Mouse (Mus musculus): Measurements from ENCODE around the gene Gm17535. TPM values are rescaled to one million over a fixed set of nuclear protein-coding genes. Genes with fewer than 3 reads are reported as not detected.
"Not testable (repeated sequence)": the region's sequence is repeated elsewhere in the genome, so short reads cannot be mapped to it uniquely, and the experiment has no call there.

Gene Gm17535
- total RNA-seq (2021): not detected
- long read RNA-seq: 0 reads

- not testable (repeated sequence) for DNase-seq (ENCODE audit: low spot score in 2 of 2)
Measured at GRCm38 (mm10) chr9:3034299-3034698, at the start of gene Gm17535. Gene Gm17535, plus strand, starts transcription at chr9:3034599.

- peak; percentile 14 to 23 for DNase-seq (ENCODE audit: low spot score in 2 of 2)
Measured at GRCm38 (mm10) chr9:3000445-3000972, 33.9 kb upstream of the Gm17535 start, which contains the start of gene Gm10722. Gene Gm10722, plus strand, starts transcription at chr9:3000922.

- peak; percentile 8 to 14 for DNase-seq (ENCODE audit: low spot score in 2 of 2)
Measured at GRCm38 (mm10) chr9:3001006-3001405, 33.4 kb upstream of the Gm17535 start.

GRCm38 (mm10) chr9:3001948-3002659, 32.3 kb upstream of the Gm17535 start:
- peak; percentile 98 for DNase-seq (ENCODE audit: low spot score in 2 of 2)

- DNase-seq (ENCODE audit: low spot score in 2 of 2): not testable (repeated sequence)
Measured at GRCm38 (mm10) chr9:3002794-3003396, 31.5 kb upstream of the Gm17535 start, which contains the start of gene Gm11168. Gene Gm11168, plus strand, starts transcription at chr9:3003346.

- not testable (repeated sequence) for DNase-seq (ENCODE audit: low spot score in 2 of 2)
Measured at GRCm38 (mm10) chr9:3006179-3006578, 28.2 kb upstream of the Gm17535 start.

- peak; percentile 94 to 96 for DNase-seq (ENCODE audit: low spot score in 2 of 2)
Measured at GRCm38 (mm10) chr9:3006636-3007035, 27.8 kb upstream of the Gm17535 start.

- not testable (repeated sequence) for DNase-seq (ENCODE audit: low spot score in 2 of 2)
Measured at GRCm38 (mm10) chr9:3007272-3007671, 27.1 kb upstream of the Gm17535 start.

GRCm38 (mm10) chr9:3009331-3009730, 25.1 kb upstream of the Gm17535 start:
- not testable (repeated sequence) for DNase-seq (ENCODE audit: low spot score in 2 of 2)

- DNase-seq (ENCODE audit: low spot score in 2 of 2): not testable (repeated sequence)
Measured at GRCm38 (mm10) chr9:3012054-3012621, 22.3 kb upstream of the Gm17535 start.

GRCm38 (mm10) chr9:3012733-3013279, 21.6 kb upstream of the Gm17535 start, which contains the start of gene Gm10721:
Gene Gm10721, plus strand, starts transcription at chr9:3013140.
- DNase-seq (ENCODE audit: low spot score in 2 of 2): not testable (repeated sequence)

- not testable (repeated sequence) for DNase-seq (ENCODE audit: low spot score in 2 of 2)
Measured at GRCm38 (mm10) chr9:3015354-3015753, 19.0 kb upstream of the Gm17535 start, which contains the start of gene Gm10720. Gene Gm10720, plus strand, starts transcription at chr9:3015654.

- DNase-seq (ENCODE audit: low spot score in 2 of 2): not testable (repeated sequence)
Measured at GRCm38 (mm10) chr9:3015896-3016295, 18.5 kb upstream of the Gm17535 start.

GRCm38 (mm10) chr9:3017108-3017507, 17.3 kb upstream of the Gm17535 start, which contains the start of gene Gm10719:
Gene Gm10719, plus strand, starts transcription at chr9:3017408.
- DNase-seq (ENCODE audit: low spot score in 2 of 2): not testable (repeated sequence)

- peak; percentile 4 to 13 for DNase-seq (ENCODE audit: low spot score in 2 of 2)
Measured at GRCm38 (mm10) chr9:3018944-3019343, 15.5 kb upstream of the Gm17535 start.

- peak; percentile 37 to 58 for DNase-seq (ENCODE audit: low spot score in 2 of 2)
Measured at GRCm38 (mm10) chr9:3019835-3020727, 14.3 kb upstream of the Gm17535 start.

- peak; percentile 65 to 70 for DNase-seq (ENCODE audit: low spot score in 2 of 2)
Measured at GRCm38 (mm10) chr9:3022316-3023008, 11.9 kb upstream of the Gm17535 start.

- DNase-seq (ENCODE audit: low spot score in 2 of 2): peak; percentile 4 to 14
Measured at GRCm38 (mm10) chr9:3023312-3023984, 11.0 kb upstream of the Gm17535 start, which contains the start of gene Gm10718. Gene Gm10718, plus strand, starts transcription at chr9:3023547.

All from layer of hippocampus, postnatal 10 days (tissue).